Mouse (Mus musculus) ES-Bruce4 (cell line): ENCODE measurements around the gene Cenpx.

Experiments
- CTCF ChIP-seq: IDR thresholded peaks from one replicate; pipeline ENCODE4 v1.8.1; 2011; ENCODE audit warnings: low read depth, low read length
- EP300 ChIP-seq: IDR thresholded peaks from 2 replicates; pipeline ENCODE4 v1.6.1; 2011; ENCODE audit warnings: low read depth, low read length; ENCODE audit not compliant: insufficient read depth
- POLR2A ChIP-seq: IDR thresholded peaks from one replicate; pipeline ENCODE4 v1.8.1; 2011; ENCODE audit warnings: low read length; ENCODE audit not compliant: insufficient read depth

- TF ChIP-seq EP300 (no peak), CTCF (no peak), POLR2A (no peak)
Measured at GRCm38 (mm10) chr11:120722761-120723382, 9.3 kb upstream of the Cenpx start.
